Mouse (Mus musculus): ENCODE results near the gene Cd209a. TPM values are rescaled to one million over a fixed set of nuclear protein-coding genes. Genes with fewer than 3 reads are reported as not detected.

The Cd209a gene
- 10.0 TPM for polyA plus RNA-seq (2014; fragmentation: Illumina TruSeq; extraction: RNeasy Lipid Tissue Mini Kit (QIAGEN cat#74804); ENCODE audit: low read depth, low replicate concordance)

DNA sequence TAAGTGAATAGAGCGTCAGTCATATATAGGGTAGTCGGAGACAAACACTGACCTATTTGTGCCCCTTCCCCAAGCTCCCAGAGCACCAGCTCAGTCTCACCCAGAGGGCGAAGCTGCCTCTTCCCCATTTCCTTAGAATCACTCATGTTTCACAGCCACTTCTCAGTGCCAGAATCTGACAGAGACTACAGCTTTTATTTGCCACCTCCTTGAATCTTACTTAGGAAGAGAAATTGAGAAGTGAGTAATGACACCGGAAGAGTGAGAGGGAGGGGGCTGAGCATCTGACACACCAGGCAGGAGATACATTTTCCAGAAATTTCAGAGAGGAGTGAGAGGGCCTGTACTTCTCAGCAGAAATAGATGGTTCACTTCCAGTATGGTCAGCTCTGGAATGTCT lies at the start of gene Cd209a:
Cd209a (minus strand) TSS at position 224 of the 400 bp plus-strand sequence.

DNA sequence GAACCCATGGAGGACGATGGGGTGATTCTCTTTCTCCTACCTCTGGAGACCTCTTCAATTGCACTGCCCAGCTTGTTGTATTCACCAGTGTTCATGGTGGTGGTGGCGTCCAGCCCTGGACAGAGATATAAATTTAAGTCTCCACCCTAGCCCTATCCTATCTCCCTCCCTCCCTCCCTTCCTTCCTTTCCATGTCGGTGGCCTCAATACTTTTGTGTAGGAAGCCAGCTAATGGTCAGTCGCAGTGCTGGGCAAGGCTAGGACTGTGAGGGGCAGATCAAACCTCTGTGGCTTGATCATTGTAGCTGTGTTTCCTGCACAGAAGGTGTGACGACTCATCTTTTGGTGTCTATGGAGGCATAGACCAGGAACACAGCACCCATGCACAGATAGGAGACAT lies 28.2 kb downstream of the Cd209a start, which contains the start of gene Clec4g:
Clec4g (minus strand) TSS at position 101 of the 400 bp plus-strand sequence.

DNA sequence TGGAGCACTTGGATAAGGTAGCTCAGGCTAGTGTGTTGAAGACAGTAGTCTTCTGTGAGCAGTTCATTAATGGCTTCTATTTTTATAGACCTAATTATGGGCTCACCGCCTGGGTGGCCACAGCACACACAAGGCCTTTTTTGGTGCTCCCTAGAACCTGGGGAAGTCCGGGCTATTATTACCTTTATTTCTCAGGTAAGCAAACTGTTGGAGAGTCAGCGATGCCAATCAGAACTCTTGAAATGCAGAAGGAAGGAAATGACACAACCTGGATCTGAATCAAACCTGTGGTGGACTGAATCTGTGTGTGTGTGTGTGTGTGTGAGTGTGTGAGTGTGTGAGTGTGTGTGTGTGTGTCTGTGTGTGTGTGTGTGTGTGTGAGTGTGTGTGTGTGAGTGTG lies 54.7 kb downstream of the Cd209a start, which contains the start of gene Fcer2a:
Fcer2a (minus strand) TSS at position 55 of the 400 bp plus-strand sequence.

Other genes with a start within 250 kb of the Cd209a start
- gene Mcoln1, start 248.5 kb downstream of the Cd209a start, polyA plus RNA-seq (2014; fragmentation: Illumina TruSeq; extraction: RNeasy Lipid Tissue Mini Kit (QIAGEN cat#74804); ENCODE audit: low read depth, low replicate concordance), result 83.5 TPM
- 49.1 TPM for gene Pnpla6, start 233.6 kb downstream of the Cd209a start, polyA plus RNA-seq (2014; fragmentation: Illumina TruSeq; extraction: RNeasy Lipid Tissue Mini Kit (QIAGEN cat#74804); ENCODE audit: low read depth, low replicate concordance)
- 6.5 TPM for gene C330021F23Rik, start 181.0 kb downstream of the Cd209a start, polyA plus RNA-seq (2014; fragmentation: Illumina TruSeq; extraction: RNeasy Lipid Tissue Mini Kit (QIAGEN cat#74804); ENCODE audit: low read depth, low replicate concordance)
- gene Camsap3, start 161.7 kb downstream of the Cd209a start, polyA plus RNA-seq (2014; fragmentation: Illumina TruSeq; extraction: RNeasy Lipid Tissue Mini Kit (QIAGEN cat#74804); ENCODE audit: low read depth, low replicate concordance), result 36.3 TPM
- gene Xab2, start 127.7 kb downstream of the Cd209a start, polyA plus RNA-seq (2014; fragmentation: Illumina TruSeq; extraction: RNeasy Lipid Tissue Mini Kit (QIAGEN cat#74804); ENCODE audit: low read depth, low replicate concordance), result 33.1 TPM
- 68.9 TPM for gene Pet100, start 127.4 kb downstream of the Cd209a start, polyA plus RNA-seq (2014; fragmentation: Illumina TruSeq; extraction: RNeasy Lipid Tissue Mini Kit (QIAGEN cat#74804); ENCODE audit: low read depth, low replicate concordance)
- gene Pcp2, start 123.4 kb downstream of the Cd209a start, polyA plus RNA-seq (2014; fragmentation: Illumina TruSeq; extraction: RNeasy Lipid Tissue Mini Kit (QIAGEN cat#74804); ENCODE audit: low read depth, low replicate concordance), result not detected
- gene Stxbp2, start 118.0 kb downstream of the Cd209a start, polyA plus RNA-seq (2014; fragmentation: Illumina TruSeq; extraction: RNeasy Lipid Tissue Mini Kit (QIAGEN cat#74804); ENCODE audit: low read depth, low replicate concordance), result 92.1 TPM
- gene Retn, start 93.2 kb downstream of the Cd209a start, polyA plus RNA-seq (2014; fragmentation: Illumina TruSeq; extraction: RNeasy Lipid Tissue Mini Kit (QIAGEN cat#74804); ENCODE audit: low read depth, low replicate concordance), result 947 TPM
- 0.68 TPM for gene Mcemp1, start 83.2 kb downstream of the Cd209a start, polyA plus RNA-seq (2014; fragmentation: Illumina TruSeq; extraction: RNeasy Lipid Tissue Mini Kit (QIAGEN cat#74804); ENCODE audit: low read depth, low replicate concordance)
- 100 TPM for gene Fcor, start 76.6 kb downstream of the Cd209a start, polyA plus RNA-seq (2014; fragmentation: Illumina TruSeq; extraction: RNeasy Lipid Tissue Mini Kit (QIAGEN cat#74804); ENCODE audit: low read depth, low replicate concordance)
- gene Trappc5, start 72.7 kb downstream of the Cd209a start, polyA plus RNA-seq (2014; fragmentation: Illumina TruSeq; extraction: RNeasy Lipid Tissue Mini Kit (QIAGEN cat#74804); ENCODE audit: low read depth, low replicate concordance), result 19.8 TPM
- gene Fcer2a, start 54.8 kb downstream of the Cd209a start, polyA plus RNA-seq (2014; fragmentation: Illumina TruSeq; extraction: RNeasy Lipid Tissue Mini Kit (QIAGEN cat#74804); ENCODE audit: low read depth, low replicate concordance), result 0.12 TPM
- gene Clec4g, start 28.3 kb downstream of the Cd209a start, polyA plus RNA-seq (2014; fragmentation: Illumina TruSeq; extraction: RNeasy Lipid Tissue Mini Kit (QIAGEN cat#74804); ENCODE audit: low read depth, low replicate concordance), result 0.38 TPM
- not detected for gene Cd209e, start 105.3 kb upstream of the Cd209a start, polyA plus RNA-seq (2014; fragmentation: Illumina TruSeq; extraction: RNeasy Lipid Tissue Mini Kit (QIAGEN cat#74804); ENCODE audit: low read depth, low replicate concordance)
- 14.4 TPM for gene Cd209d, start 129.6 kb upstream of the Cd209a start, polyA plus RNA-seq (2014; fragmentation: Illumina TruSeq; extraction: RNeasy Lipid Tissue Mini Kit (QIAGEN cat#74804); ENCODE audit: low read depth, low replicate concordance)
- gene Cd209b, start 177.9 kb upstream of the Cd209a start, polyA plus RNA-seq (2014; fragmentation: Illumina TruSeq; extraction: RNeasy Lipid Tissue Mini Kit (QIAGEN cat#74804); ENCODE audit: low read depth, low replicate concordance), result 8.2 TPM
- gene Cd209c, start 205.8 kb upstream of the Cd209a start, polyA plus RNA-seq (2014; fragmentation: Illumina TruSeq; extraction: RNeasy Lipid Tissue Mini Kit (QIAGEN cat#74804); ENCODE audit: low read depth, low replicate concordance), result 2.0 TPM

Measured in adipose tissue, adult 10 weeks (tissue).